Mouse (Mus musculus) megakaryocyte, embryonic 14.5 days (primary cell): ENCODE data around the gene I0C0044D17Rik. TPM values are rescaled to one million over a fixed set of nuclear protein-coding genes. Genes with fewer than 3 reads are reported as not detected.
"Not testable (repeated sequence)": the region's sequence is repeated elsewhere in the genome, so short reads cannot be mapped to it uniquely, and the experiment has no call there.

Experiments
- H3K27me3 ChIP-seq: replicated peaks from 2 replicates; pipeline ENCODE3; 2012; ENCODE audit warnings: inconsistent platforms
- H3K36me3 ChIP-seq: replicated peaks from 2 replicates; pipeline ENCODE3; 2012; ENCODE audit warnings: low read length, inconsistent platforms, mixed read lengths
- H3K4me1 ChIP-seq: 2 replicates; pipeline ENCODE4 v1.6.1; 2012; ENCODE audit warnings: inconsistent platforms
- H3K4me3 ChIP-seq: replicated peaks from 2 replicates; pipeline ENCODE3; 2012; ENCODE audit warnings: moderate library complexity, mild to moderate bottlenecking, inconsistent platforms
- H3K9me3 ChIP-seq: 2 replicates; pipeline ENCODE4 v1.6.1; 2012; ENCODE audit warnings: inconsistent platforms
- FLI1 ChIP-seq: IDR thresholded peaks from 2 replicates; pipeline ENCODE4 v1.6.1; 2012; ENCODE audit warnings: low read length, inconsistent platforms, mixed read lengths
- GATA1 ChIP-seq: IDR thresholded peaks from 3 replicates; pipeline ENCODE4 v1.6.1; 2012; ENCODE audit warnings: mixed read lengths, low read length, inconsistent platforms, borderline replicate concordance
- polyA plus RNA-seq: library from polyadenylated mRNA; stranded (reverse); fragments of >175 nt; gene quantifications from 2 replicates; pipeline ENCODE4 v1.2.3, GENCODE M21; 2012; ENCODE audit warnings: low replicate concordance; ENCODE audit not compliant: insufficient read depth

The I0C0044D17Rik gene
- polyA plus RNA-seq, 1 experiment, result not detected

- H3K4me3 ChIP-seq, result no peak overlapping the region
- H3K4me1 ChIP-seq, result no peaks in the 10 kb centered on the region
- TF ChIP-seq GATA1 (no peak), FLI1 (no peak)
- H3K27me3 ChIP-seq, result no peaks in the 10 kb centered on the region
- no peaks in the 10 kb centered on the region for H3K36me3 ChIP-seq
- peaks cover 51% of the 10 kb centered on the region for H3K9me3 ChIP-seq
These were observed 22.8 kb upstream of the I0C0044D17Rik start for GRCm38 (mm10) chr4:98846396-98846795.

DNA sequence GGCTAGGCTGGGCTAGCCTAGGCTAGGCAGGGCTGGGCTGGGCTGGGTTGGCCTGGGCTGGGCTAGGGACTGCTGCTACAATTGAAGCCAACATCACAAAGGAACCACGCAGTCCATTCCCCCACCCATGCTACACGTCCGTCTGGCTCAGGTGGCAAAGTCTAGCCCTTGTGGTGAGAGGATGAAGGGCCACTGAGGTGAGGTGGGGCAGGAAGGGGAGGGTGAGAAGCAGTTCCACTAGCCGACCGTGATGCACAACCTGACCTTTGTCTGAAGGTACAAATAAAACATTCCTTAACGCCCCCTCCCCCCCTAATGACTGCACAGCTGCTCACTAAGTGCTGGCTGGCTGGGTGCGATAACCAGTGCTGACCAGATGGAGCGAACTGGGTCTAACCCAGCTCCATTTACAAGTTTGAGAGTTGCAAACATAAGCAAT lies 22.1 kb upstream of the I0C0044D17Rik start:
- peaks cover 57% of the 10 kb centered on the region for H3K9me3 ChIP-seq
- no peaks in the 10 kb centered on the region for H3K36me3 ChIP-seq
- no peaks in the 10 kb centered on the region for H3K4me1 ChIP-seq
- peak overlapping the region; percentile 12 for H3K4me3 ChIP-seq
- no peaks in the 10 kb centered on the region for H3K27me3 ChIP-seq
- TF ChIP-seq FLI1, result no peak
- TF ChIP-seq GATA1, result no peak

- TF ChIP-seq FLI1, result no peak
- Histone ChIP-seq H3K27me3 (no peaks in the 10 kb centered on the region), H3K36me3 (no peaks in the 10 kb centered on the region), H3K4me3 (no peak overlapping the region), H3K4me1 (no peaks in the 10 kb centered on the region), H3K9me3 (peaks cover 58% of the 10 kb centered on the region)
These were observed 21.6 kb upstream of the I0C0044D17Rik start for GRCm38 (mm10) chr4:98845201-98845600.

- Histone ChIP-seq H3K4me3 (no peak overlapping the region), H3K27me3 (no peaks in the 10 kb centered on the region), H3K4me1 (no peaks in the 10 kb centered on the region), H3K9me3 (peaks cover 55% of the 10 kb centered on the region), H3K36me3 (no peaks in the 10 kb centered on the region)
- TF ChIP-seq GATA1, result no peak
- no peak for TF ChIP-seq FLI1
These were observed 20.4 kb upstream of the I0C0044D17Rik start for GRCm38 (mm10) chr4:98843906-98844597.

DNA sequence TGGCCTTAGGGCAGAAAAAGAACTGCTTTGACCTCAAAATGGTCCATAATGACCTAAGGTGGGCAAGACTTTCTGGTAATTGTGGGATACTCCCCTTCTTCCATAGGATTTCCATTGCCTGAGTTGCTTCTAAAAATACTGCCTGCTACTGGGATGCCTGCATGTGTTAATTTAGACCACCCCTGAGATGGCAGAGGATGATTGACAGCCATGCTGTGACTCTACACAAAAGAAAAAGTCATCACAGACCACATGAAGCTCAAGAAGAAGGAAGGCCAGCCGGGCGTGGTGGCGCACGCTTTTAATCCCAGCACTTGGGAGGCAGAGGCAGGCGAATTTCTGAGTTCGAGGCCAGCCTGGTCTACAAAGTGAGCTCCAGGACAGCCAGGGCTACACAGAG lies 17.6 kb upstream of the I0C0044D17Rik start:
- H3K9me3 ChIP-seq, result peaks cover 56% of the 10 kb centered on the region
- not testable (repeated sequence) for H3K4me1 ChIP-seq, H3K36me3 ChIP-seq

DNA sequence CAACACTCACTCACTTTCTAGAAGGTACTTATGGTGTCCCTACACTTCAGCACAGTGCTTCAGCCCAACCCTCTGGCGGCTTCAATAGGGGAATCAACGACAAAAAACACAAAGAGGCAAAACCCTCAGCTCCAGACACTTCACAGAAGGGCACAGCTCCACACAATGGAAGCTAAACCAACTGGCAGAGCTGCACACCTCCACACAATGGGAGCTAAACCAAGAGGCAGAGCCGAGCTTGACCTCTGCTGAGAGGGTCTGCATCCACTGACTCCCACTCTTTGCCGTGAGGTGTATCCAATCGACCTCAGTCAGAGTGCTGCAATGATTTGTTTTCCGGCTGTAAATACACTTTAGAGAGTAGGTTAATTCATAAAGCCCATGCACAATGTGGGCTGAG lies 16.9 kb upstream of the I0C0044D17Rik start:
- Histone ChIP-seq H3K27me3 (no peaks in the 10 kb centered on the region), H3K36me3 (no peaks in the 10 kb centered on the region), H3K9me3 (peaks cover 49% of the 10 kb centered on the region), H3K4me1 (0 out of 2 replicates have a peak, but pooled peaks cover 4% of the 10 kb centered on the region), H3K4me3 (no peak overlapping the region)
- TF ChIP-seq GATA1 (no peak), FLI1 (no peak)

More for the DNA sequence above, 17.6 kb upstream of the I0C0044D17Rik start:
- not testable (repeated sequence) for H3K4me3 ChIP-seq, H3K27me3 ChIP-seq

- Histone ChIP-seq H3K36me3 (no peaks in the 10 kb centered on the region), H3K9me3 (peaks cover 35% of the 10 kb centered on the region), H3K4me3 (no peak overlapping the region), H3K4me1 (0 out of 2 replicates have a peak, but pooled peaks cover 4% of the 10 kb centered on the region), H3K27me3 (no peaks in the 10 kb centered on the region)
- no peak for TF ChIP-seq FLI1
- no peak for TF ChIP-seq GATA1
These were observed 15.3 kb upstream of the I0C0044D17Rik start for GRCm38 (mm10) chr4:98838913-98839312.

DNA sequence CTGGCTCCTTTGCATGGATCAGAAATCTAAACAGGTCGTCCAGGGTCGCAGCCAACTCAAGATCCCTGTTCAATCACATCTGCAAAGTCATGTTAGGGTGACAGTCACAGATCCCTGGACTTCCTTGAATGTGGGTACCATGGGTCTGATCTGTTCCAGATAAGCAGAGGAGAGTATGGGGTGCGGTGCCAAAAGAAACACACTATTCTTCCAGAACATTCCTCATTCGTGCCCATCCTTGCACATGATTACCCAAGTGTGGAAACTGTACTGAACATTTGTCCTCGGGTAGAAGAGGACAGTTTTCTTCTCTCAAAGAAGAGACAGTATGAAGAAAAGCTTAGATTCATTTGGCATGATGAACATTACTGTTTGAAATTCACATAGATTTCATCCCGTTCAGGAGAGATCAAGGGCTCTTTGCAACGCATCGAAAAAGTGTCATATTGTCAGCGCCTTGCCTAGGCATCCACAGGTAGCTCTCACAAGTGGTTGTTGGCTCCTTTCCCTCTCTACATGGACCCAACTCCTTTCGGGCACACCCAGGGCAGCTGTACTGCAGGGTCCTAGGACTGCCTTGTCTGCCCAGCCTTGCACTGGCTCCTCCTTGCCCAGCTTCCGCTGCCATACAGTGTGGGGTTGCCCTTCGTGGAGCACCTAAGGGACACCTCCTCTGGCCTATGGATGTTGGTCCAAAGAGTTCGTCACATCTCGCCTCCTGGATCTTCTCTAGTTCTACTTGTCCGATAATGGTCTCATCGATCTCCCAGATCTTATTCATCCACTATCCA lies 14.3 kb upstream of the I0C0044D17Rik start:
- Histone ChIP-seq H3K9me3 (peaks cover 29% of the 10 kb centered on the region), H3K36me3 (no peaks in the 10 kb centered on the region), H3K27me3 (no peaks in the 10 kb centered on the region), H3K4me1 (0 out of 2 replicates have a peak, but pooled peaks cover 4% of the 10 kb centered on the region), H3K4me3 (peak overlapping the region; percentile 42)
- no peak for TF ChIP-seq GATA1
- no peak for TF ChIP-seq FLI1

DNA sequence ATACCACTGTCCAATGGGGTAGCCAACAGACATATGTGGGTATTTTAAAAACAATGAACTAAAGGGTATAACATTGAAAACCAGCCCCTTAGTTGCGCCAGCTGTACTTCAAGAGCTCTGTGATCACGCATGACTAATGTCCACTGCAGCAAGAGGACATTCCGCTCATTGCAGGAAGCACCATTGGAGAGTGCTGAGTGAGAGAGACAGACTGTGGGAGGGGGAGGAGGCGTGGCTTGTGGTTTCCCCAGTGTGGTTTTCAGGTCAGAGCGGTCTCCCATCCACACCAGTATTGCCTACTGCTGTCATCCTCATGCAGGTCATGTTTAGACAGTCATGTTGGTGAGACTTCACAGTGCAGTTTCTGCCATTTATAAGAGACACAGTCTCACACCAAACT lies 12.9 kb upstream of the I0C0044D17Rik start:
- Histone ChIP-seq H3K9me3 (peaks cover 21% of the 10 kb centered on the region), H3K4me3 (peak overlapping the region; percentile 38), H3K36me3 (no peaks in the 10 kb centered on the region), H3K4me1 (0 out of 2 replicates have a peak, but pooled peaks cover 4% of the 10 kb centered on the region), H3K27me3 (no peaks in the 10 kb centered on the region)
- TF ChIP-seq FLI1 (no peak), GATA1 (no peak)

GRCm38 (mm10) chr4:98834782-98835181 lies 11.1 kb upstream of the I0C0044D17Rik start:
- H3K36me3 ChIP-seq, result no peaks in the 10 kb centered on the region
- TF ChIP-seq FLI1 (no peak), GATA1 (no peak)
- no peaks in the 10 kb centered on the region for H3K27me3 ChIP-seq
- no peak overlapping the region for H3K4me3 ChIP-seq
- 0 out of 2 replicates have a peak, but pooled peaks cover 4% of the 10 kb centered on the region for H3K4me1 ChIP-seq
- peaks cover 6% of the 10 kb centered on the region; the same call in 1 of the 2 replicates for H3K9me3 ChIP-seq
